Mouse (Mus musculus) C2C12 (cell line): Measurements from ENCODE around the gene Glis3. TPM values are rescaled to one million over a fixed set of nuclear protein-coding genes. Genes with fewer than 3 reads are reported as not detected.

Source experiments
- H3K27me3 ChIP-seq: one replicate; pipeline ENCODE4 v1.6.1; 2011; ENCODE audit not compliant: control insufficient read depth, insufficient read depth, insufficient read length
- H3K36me3 ChIP-seq: one replicate; pipeline ENCODE4 v1.6.1; 2011; ENCODE audit not compliant: control insufficient read depth, insufficient read depth
- H3K4me3 ChIP-seq: one replicate; pipeline ENCODE4 v1.5.1; 2011; ENCODE audit warnings: mild to moderate bottlenecking, control low read depth; ENCODE audit not compliant: poor library complexity, insufficient read depth, severe bottlenecking
- H3K79me2 ChIP-seq: one replicate; pipeline ENCODE4 v1.6.1; 2011; ENCODE audit not compliant: control insufficient read depth, insufficient read depth
- H3K79me3 ChIP-seq: one replicate; pipeline ENCODE4 v1.6.1; 2011; ENCODE audit warnings: low read depth, control low read depth
- H3ac ChIP-seq: one replicate; pipeline ENCODE3; 2011; ENCODE audit warnings: low read depth; ENCODE audit not compliant: control insufficient read depth, insufficient read length
- CEBPB ChIP-seq: IDR thresholded peaks from one replicate; pipeline ENCODE4 v1.6.1; 2011; ENCODE audit warnings: low read depth, mild to moderate bottlenecking, control low read depth, moderate library complexity
- CTCF ChIP-seq: IDR thresholded peaks from one replicate; pipeline ENCODE4 v1.5.1; 2011; ENCODE audit not compliant: control insufficient read depth, insufficient read depth, insufficient read length
- FOSL1 ChIP-seq: IDR thresholded peaks from one replicate; pipeline ENCODE4 v1.8.0; 2011; ENCODE audit warnings: mild to moderate bottlenecking, low read length; ENCODE audit not compliant: poor library complexity, insufficient read depth, severe bottlenecking
- MAX ChIP-seq: IDR thresholded peaks from one replicate; pipeline ENCODE4 v1.6.1; 2011; ENCODE audit warnings: mild to moderate bottlenecking, control low read depth
- MYOD1 ChIP-seq: IDR thresholded peaks from one replicate; pipeline ENCODE4 v1.6.1; 2011; ENCODE audit warnings: low read depth; ENCODE audit not compliant: control insufficient read depth, insufficient read length
- MYOG ChIP-seq: IDR thresholded peaks from one replicate; pipeline ENCODE4 v1.6.1; 2011; ENCODE audit not compliant: control insufficient read depth, insufficient read length; ENCODE audit errors: extremely low read depth
- USF1 ChIP-seq: IDR thresholded peaks from one replicate; pipeline ENCODE4 v1.6.1; 2011; ENCODE audit warnings: low read depth, mild to moderate bottlenecking, control low read depth, moderate library complexity
- polyA plus RNA-seq: library from polyadenylated mRNA; unstranded; fragments of >200 nt; fragmentation: generic; extraction: Trizol; gene quantifications from one replicate; pipeline ENCODE4 v1.2.1, GENCODE M21; 2012; ENCODE audit warnings: missing spikeins

Gene Glis3
- polyA plus RNA-seq, 1 experiment: 2.9 TPM

GRCm38 (mm10) chr19:28277104-28277503 is 402.8 kb downstream of the Glis3 start:
- peaks cover 8% of the 10 kb centered on the region for H3K36me3 ChIP-seq
- H3K4me3 ChIP-seq: no peak overlapping the region
- no peaks in the 10 kb centered on the region for H3K79me3 ChIP-seq
- H3ac ChIP-seq: no peak overlapping the region
- no peaks in the 10 kb centered on the region for H3K27me3 ChIP-seq
- TF ChIP-seq MYOG (no peak), MYOD1 (no peak), CTCF (no peak), CEBPB (no peak)
- H3K79me2 ChIP-seq: no peaks in the 10 kb centered on the region

GRCm38 (mm10) chr19:28274501-28274900 is 405.4 kb downstream of the Glis3 start:
- Histone ChIP-seq H3K36me3 (peaks cover 11% of the 10 kb centered on the region), H3K4me3 (no peak overlapping the region), H3ac (no peak overlapping the region), H3K27me3 (no peaks in the 10 kb centered on the region), H3K79me2 (no peaks in the 10 kb centered on the region), H3K79me3 (no peaks in the 10 kb centered on the region)
- TF ChIP-seq FOSL1: no peak
- TF ChIP-seq MAX: no peak
- TF ChIP-seq CTCF: no peak
- no peak for TF ChIP-seq USF1
- no peak for TF ChIP-seq CEBPB
- TF ChIP-seq MYOG: no peak
- TF ChIP-seq MYOD1: no peak

GRCm38 (mm10) chr19:28273946-28274345 is 405.9 kb downstream of the Glis3 start:
- no peak overlapping the region for H3ac ChIP-seq
- no peak for TF ChIP-seq MAX
- H3K27me3 ChIP-seq: no peaks in the 10 kb centered on the region
- H3K79me3 ChIP-seq: no peaks in the 10 kb centered on the region
- H3K79me2 ChIP-seq: no peaks in the 10 kb centered on the region
- peaks cover 11% of the 10 kb centered on the region for H3K36me3 ChIP-seq
- no peak overlapping the region for H3K4me3 ChIP-seq

GRCm38 (mm10) chr19:28266850-28267249 is 413.0 kb downstream of the Glis3 start:
- H3K79me2 ChIP-seq: no peaks in the 10 kb centered on the region
- TF ChIP-seq MYOD1: no peak
- TF ChIP-seq CTCF: no peak
- no peak for TF ChIP-seq USF1
- TF ChIP-seq CEBPB: no peak
- no peak for TF ChIP-seq MAX
- no peak for TF ChIP-seq MYOG
- TF ChIP-seq FOSL1: no peak

GRCm38 (mm10) chr19:28265776-28266175 is 414.1 kb downstream of the Glis3 start:
- Histone ChIP-seq H3K36me3 (peaks cover 4% of the 10 kb centered on the region), H3ac (no peak overlapping the region), H3K79me2 (no peaks in the 10 kb centered on the region), H3K27me3 (no peaks in the 10 kb centered on the region), H3K79me3 (no peaks in the 10 kb centered on the region), H3K4me3 (no peak overlapping the region)
- TF ChIP-seq MYOD1 (no peak), MYOG (no peak), CTCF (no peak), MAX (no peak), FOSL1 (no peak)

More at GRCm38 (mm10) chr19:28266850-28267249, 413.0 kb downstream of the Glis3 start:
- Histone ChIP-seq H3ac (no peak overlapping the region), H3K79me3 (no peaks in the 10 kb centered on the region), H3K4me3 (no peak overlapping the region), H3K27me3 (no peaks in the 10 kb centered on the region), H3K36me3 (peaks cover 4% of the 10 kb centered on the region)

GRCm38 (mm10) chr19:28258907-28259675 is 420.8 kb downstream of the Glis3 start:
- Histone ChIP-seq H3K36me3 (no peaks in the 10 kb centered on the region), H3K4me3 (no peak overlapping the region), H3K79me2 (no peaks in the 10 kb centered on the region), H3K79me3 (no peaks in the 10 kb centered on the region), H3ac (no peak overlapping the region), H3K27me3 (no peaks in the 10 kb centered on the region)
- TF ChIP-seq CEBPB (no peak), FOSL1 (no peak), MAX (no peak)
